Mouse (Mus musculus) layer of hippocampus, adult 18-20 months (tissue): Measurements from ENCODE around the gene Tenm1. TPM values are rescaled to one million over a fixed set of nuclear protein-coding genes. Genes with fewer than 3 reads are reported as not detected.

Experiments
- DNase-seq, 2 experiments: peaks; one replicate each; pipeline ENCODE4 v3.0.0; 2022; ENCODE audit warnings: low spot score in 2 of 2
- long read RNA-seq: library from polyadenylated mRNA; stranded (forward); transcript quantifications from one replicate; pipeline ENCODE4 v2.0.0, GENCODE M21; 2021
- total RNA-seq, 2 experiments: library from RNA; stranded (reverse); gene quantifications; 2 replicates each; pipeline ENCODE4 v1.2.3; 2021

Tenm1 gene
- 10 to 100 TPM; 34.5 to 35.7 TPM for total RNA-seq
- long read RNA-seq, partial matches to known transcripts: 4 of 4 reads
- long read RNA-seq, other reads (novel, unspliced or antisense): 0 of 4 reads

DNA sequence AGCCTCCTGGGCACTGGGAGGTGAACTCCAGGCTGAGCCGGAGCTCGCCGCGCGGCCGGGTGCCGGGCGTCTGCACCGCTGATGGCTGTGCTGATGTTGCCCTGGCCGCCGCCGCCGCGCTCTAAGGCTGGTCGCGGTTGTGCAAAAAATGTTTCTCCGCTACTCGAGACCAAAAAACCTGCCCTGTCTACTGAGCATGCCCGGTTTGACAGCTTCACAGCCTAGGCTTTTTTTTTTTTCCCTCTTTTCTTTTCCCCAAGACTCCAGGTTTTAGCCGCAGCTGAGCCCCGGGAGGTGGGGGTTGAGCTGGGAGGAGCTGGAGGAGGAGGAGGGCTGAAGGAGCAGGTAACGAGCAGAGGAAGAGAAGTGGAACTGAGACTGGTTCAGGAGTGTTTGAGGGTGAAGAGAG, at the start of gene Tenm1:
Gene Tenm1, minus strand, starts transcription at position 272 of the 409 bp plus-strand sequence.
- peak; percentile 37 to 50 for DNase-seq

GRCm38 (mm10) chrX:43467311-43467710, 38.4 kb upstream of the Tenm1 start:
- no peak for DNase-seq

GRCm38 (mm10) chrX:43430581-43430980, 1.7 kb upstream of the Tenm1 start:
- peak; percentile 4 to 14 for DNase-seq

- peak; percentile 11 to 26 for DNase-seq
Measured at GRCm38 (mm10) chrX:43429982-43430531, 1.1 kb upstream of the Tenm1 start.

GRCm38 (mm10) chrX:43429337-43429736, 411 bp upstream of the Tenm1 start:
- DNase-seq: peak in 1 of 2 experiments; percentile 28

GRCm38 (mm10) chrX:43427961-43428365, 963 bp downstream of the Tenm1 start:
- peak in 1 of 2 experiments; percentile 21 for DNase-seq

DNA sequence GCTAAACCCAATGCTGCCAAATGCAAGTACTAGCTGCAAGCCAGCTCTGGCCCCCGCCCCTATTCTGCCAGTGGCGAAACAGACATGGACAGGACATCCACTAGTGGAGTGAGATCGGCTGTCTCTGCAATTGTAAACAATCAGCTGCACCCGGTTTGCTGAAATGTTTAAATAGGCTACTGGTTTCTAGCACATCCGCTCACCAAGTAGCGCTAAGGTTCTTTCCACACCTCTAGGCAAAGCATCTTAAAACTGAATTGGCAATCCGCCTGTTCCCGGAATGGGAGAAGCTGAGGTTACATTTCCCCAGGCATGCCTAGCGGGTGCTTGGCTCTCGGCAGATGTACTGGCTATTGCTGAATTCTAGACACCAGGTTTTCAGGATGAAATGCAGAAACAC, 1.8 kb downstream of the Tenm1 start:
- DNase-seq: peak; percentile 21 to 26

DNA sequence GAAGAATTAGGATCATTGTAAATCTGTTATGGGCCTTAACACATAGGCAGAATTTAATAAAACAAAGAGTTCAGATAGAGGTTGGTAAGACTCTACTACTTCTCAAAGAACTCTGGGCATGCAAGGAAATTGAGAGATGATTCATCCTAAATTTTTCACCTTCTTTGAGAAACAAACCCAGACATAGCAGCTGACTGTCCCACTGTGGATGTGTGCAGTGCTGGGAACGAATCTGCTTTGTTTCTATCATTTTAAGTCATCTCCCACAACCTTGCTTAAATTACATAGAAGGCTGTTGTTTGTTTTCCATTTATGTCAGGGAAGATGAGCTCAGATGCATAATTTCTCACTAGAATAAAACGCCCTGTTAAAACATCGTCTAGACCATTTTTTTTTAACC, 31.0 kb downstream of the Tenm1 start:
- no peak for DNase-seq

DNA sequence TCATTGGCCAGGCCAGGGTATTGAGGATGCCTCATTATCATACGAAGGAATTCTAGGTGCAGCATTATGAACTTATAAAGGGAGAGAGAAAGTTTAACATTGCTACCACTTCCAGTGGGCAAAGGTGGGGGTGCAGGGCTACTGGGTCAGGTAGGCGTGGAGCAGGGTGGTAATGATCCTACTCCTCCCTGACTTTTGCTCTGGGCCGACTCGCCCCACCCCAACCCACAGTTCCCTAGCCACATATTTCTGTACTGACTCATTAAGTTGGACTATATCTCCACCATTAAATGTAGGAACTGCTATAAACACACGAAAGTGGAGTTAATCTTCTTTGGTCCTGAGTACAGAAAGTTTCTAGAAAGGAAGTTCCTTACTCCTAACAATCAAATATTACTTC, 40.8 kb downstream of the Tenm1 start:
- DNase-seq: no peak

- DNase-seq: no peak
Measured at GRCm38 (mm10) chrX:43372526-43372925, 56.4 kb downstream of the Tenm1 start.

GRCm38 (mm10) chrX:43319351-43319750, 109.6 kb downstream of the Tenm1 start:
- no peak for DNase-seq

DNA sequence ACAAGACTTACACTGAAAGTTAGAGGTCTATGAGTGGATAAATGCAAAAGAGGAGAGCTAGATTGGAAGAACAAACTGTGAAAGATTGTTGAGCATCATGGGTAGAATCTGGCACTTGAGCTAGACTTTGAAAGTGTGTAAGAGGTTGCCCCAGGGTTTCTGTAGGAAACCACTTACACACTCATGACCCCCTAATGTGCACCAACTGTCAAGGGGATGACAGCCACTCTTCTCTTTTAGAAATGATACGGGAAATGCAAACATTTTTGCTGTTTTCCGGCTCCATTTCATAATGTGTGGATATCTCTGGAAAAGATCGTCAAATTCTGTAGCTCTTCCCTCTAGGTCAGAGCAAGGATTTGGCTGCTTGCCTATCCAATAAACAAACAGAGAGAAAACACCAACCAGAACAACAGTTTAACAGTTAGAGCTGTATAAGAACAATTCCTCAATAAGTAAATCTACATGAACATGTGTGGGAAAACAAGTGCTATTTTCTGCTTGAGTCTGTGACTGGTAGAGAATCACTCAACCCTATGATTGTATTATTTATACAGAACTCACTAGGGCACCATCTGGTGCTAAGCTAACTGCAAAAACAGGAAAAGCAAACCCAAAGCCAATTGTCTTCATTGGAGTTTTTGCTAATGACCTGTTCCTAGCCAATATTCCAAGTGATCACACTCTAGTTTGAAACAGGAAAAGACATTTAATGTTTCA, 111.0 kb downstream of the Tenm1 start:
- DNase-seq: peak in 1 of 2 experiments; percentile 44

DNA sequence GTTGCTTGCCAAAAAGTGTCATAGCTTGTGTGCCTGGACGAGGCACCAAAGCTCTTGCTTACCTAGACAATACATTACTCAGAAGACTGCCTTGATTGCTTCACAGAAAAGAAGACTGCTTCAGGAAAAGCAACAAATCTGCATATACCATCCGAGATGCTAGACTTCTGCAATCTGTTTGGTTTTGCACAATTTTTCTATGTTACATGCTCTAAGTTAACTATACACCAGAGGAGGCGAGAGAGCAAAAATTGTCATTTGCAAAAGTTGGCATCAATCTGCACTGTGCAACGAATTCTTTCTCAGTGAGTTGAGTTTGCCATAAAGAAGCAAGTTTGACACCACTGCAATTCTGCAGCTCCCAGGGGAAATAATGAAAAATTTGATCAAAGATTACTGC, 193.1 kb downstream of the Tenm1 start:
- no peak for DNase-seq

- DNase-seq: no peak
Measured at GRCm38 (mm10) chrX:43205003-43205402, 223.9 kb downstream of the Tenm1 start.

GRCm38 (mm10) chrX:43202249-43202783, 226.6 kb downstream of the Tenm1 start:
- DNase-seq: peak; percentile 9 to 39

DNA sequence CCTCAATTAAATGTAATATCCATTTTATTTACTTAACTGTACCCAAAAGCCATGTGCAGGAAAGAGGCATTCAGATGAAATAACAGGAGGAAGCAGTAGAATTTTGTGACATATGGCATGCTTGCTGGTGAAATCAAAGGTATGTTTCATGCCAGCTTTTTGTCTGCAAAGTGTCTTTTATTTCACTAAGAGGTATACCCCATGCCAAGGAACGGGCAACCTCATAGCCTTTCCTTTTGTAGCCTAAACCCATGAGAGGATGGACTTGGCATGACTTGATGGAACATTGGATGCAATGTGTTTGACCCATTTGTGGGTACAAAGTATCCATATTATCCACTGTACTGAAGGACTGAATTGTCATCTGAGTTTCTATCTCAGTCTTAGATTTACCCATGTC, 246.0 kb downstream of the Tenm1 start:
- DNase-seq: peak in 1 of 2 experiments; percentile 1

GRCm38 (mm10) chrX:43151561-43151960, 277.4 kb downstream of the Tenm1 start:
- DNase-seq: peak in 1 of 2 experiments; percentile 1

DNA sequence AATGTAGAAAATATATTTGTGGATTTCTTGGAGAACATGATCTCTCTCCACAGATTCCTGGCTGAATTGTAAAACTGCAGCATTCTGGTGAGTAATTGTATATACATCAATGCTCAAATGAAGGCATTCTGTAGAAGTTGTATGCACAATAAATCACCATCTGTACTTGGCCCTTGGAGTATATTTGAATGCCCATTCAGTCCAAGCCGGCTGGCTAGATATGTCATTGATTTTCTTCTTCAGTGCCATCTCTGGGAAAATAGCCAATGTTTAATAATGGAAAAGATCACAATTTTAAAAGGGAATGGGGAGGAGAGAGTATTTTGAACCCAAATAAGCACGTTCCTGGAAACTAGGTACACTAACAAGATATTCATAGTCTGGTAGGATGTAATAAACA, 299.2 kb downstream of the Tenm1 start:
- no peak for DNase-seq

GRCm38 (mm10) chrX:43122491-43122890, 306.4 kb downstream of the Tenm1 start:
- DNase-seq: no peak

- DNase-seq: no peak
Measured at GRCm38 (mm10) chrX:43122001-43122400, 306.9 kb downstream of the Tenm1 start.

DNA sequence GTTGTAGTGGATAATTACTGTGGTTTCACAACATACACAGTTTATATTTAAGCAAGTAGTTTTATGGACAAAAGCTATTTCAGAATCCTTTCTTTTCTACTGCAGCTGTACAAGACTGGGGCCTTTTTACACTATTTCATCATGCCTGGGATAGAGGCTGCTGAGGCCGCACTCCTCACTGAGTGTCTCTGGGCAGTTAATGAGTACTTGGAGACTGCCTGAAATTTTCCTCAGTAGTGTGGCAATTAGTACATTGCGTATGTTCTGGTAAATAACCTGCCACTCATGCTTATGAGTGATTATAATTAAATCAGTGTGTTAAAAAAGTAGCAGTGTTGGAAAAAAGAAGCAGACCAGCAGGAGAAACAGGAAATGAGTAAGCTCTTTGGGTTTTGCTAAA, 442.8 kb downstream of the Tenm1 start:
- no peak for DNase-seq

GRCm38 (mm10) chrX:42973562-42973961, 455.4 kb downstream of the Tenm1 start:
- DNase-seq: peak in 1 of 2 experiments; percentile 15
